ENCODE assay signal across 10 mouse cellular contexts in genomic region chr2:127590204-127590603, GRCm38 (mm10). TPM values are rescaled to one million over a fixed set of nuclear protein-coding genes. Genes with fewer than 3 reads are reported as not detected.
DNase-seq lines count a peak whose midpoint lies in the region; ATAC-seq and TF ChIP-seq lines count a peak whose summit lies in the region.
"Had no signal": no experiment of that assay in that cellular context is flagged by ENCODE, and none has a peak within 500 bp of the region (broad histone marks: within the 10 kb centered on the region; RNA-seq: fewer than 3 reads in every experiment).

No protein-coding gene starts in this region.

- H3K4me3 ChIP-seq in intestine, postnatal 0 days (ENCODE audit: low read depth, low read length): no peak overlapping the region
- H3K4me3 ChIP-seq in thymus, adult 2 months (ENCODE audit: control insufficient read depth, insufficient read depth, low read length): peak overlapping the region; percentile 63
- no peak overlapping the region for H3K4me3 ChIP-seq in forebrain, embryonic 12.5 days (replicated peaks)
- H3K4me3 ChIP-seq: embryonic facial prominence, embryonic 15.5 days; liver, embryonic 15.5 days; midbrain, embryonic 13.5 days had no signal

- no peak overlapping the region for H3K27ac ChIP-seq in intestine, postnatal 0 days (ENCODE audit: low read depth, low read length)
- H3K27ac ChIP-seq in thymus, adult 2 months (ENCODE audit: control insufficient read depth, insufficient read depth, low read length): peak overlapping the region; percentile 88
- no peak overlapping the region for H3K27ac ChIP-seq in forebrain, embryonic 12.5 days
- H3K27ac ChIP-seq: embryonic facial prominence, embryonic 15.5 days; liver, embryonic 15.5 days; midbrain, embryonic 13.5 days had no signal

- no peaks in the 10 kb centered on the region for H3K27me3 ChIP-seq in intestine, postnatal 0 days (replicated peaks; ENCODE audit: control insufficient read depth, insufficient read depth, low read length)
- H3K27me3 ChIP-seq in thymus, adult 2 months (ENCODE audit: control insufficient read depth, insufficient read depth, low read length): no peaks in the 10 kb centered on the region
- no peaks in the 10 kb centered on the region for H3K27me3 ChIP-seq in forebrain, embryonic 12.5 days
- H3K27me3 ChIP-seq: embryonic facial prominence, embryonic 15.5 days; midbrain, embryonic 13.5 days had no signal

- no peak for ATAC-seq in intestine, postnatal 0 days
- no peak for ATAC-seq in forebrain, embryonic 12.5 days (ENCODE audit: low FRiP score)
- ATAC-seq: midbrain, embryonic 13.5 days had no signal

- peak overlapping the region; percentile 32; the same call in 1 of the 2 replicates for H3K4me2 ChIP-seq in intestine, postnatal 0 days (replicated peaks; ENCODE audit: low read depth)
- H3K4me2 ChIP-seq in forebrain, embryonic 12.5 days: no peak overlapping the region
- H3K4me2 ChIP-seq: embryonic facial prominence, embryonic 15.5 days; liver, embryonic 15.5 days; midbrain, embryonic 13.5 days had no signal

- no peak for TF ChIP-seq POLR2A in thymus, adult 2 months (IDR thresholded peaks at IDR 0.05; ENCODE audit: control insufficient read depth, extremely low read depth, insufficient read depth, low read length, poor library complexity)

- H3K36me3 ChIP-seq in intestine, postnatal 0 days (ENCODE audit: control insufficient read depth, insufficient read depth): peaks cover 19% of the 10 kb centered on the region; the same call in 1 of the 2 replicates
- H3K36me3 ChIP-seq in thymus, adult 2 months (ENCODE audit: control insufficient read depth, insufficient read depth, low read length): peaks cover 15% of the 10 kb centered on the region
- H3K36me3 ChIP-seq in forebrain, embryonic 12.5 days (replicated peaks): peaks cover 36% of the 10 kb centered on the region

- peak; percentile 36 for DNase-seq in kidney, postnatal 10 days
- no peak for DNase-seq in kidney, adult 18-20 months
- DNase-seq in R1 (ENCODE audit: low read depth, low spot score): peak; percentile 79
- DNase-seq in thymus, adult 2 months: peak; percentile 60
- DNase-seq in cerebellum, postnatal 10 days: no peak

- no peaks in the 10 kb centered on the region for H3K9me3 ChIP-seq in intestine, postnatal 0 days (ENCODE audit: control insufficient read depth)
- no peaks in the 10 kb centered on the region for H3K9me3 ChIP-seq in forebrain, embryonic 12.5 days
- H3K9me3 ChIP-seq: embryonic facial prominence, embryonic 15.5 days; liver, embryonic 15.5 days; midbrain, embryonic 13.5 days had no signal

- H3K4me1 ChIP-seq in intestine, postnatal 0 days (replicated peaks; ENCODE audit: control insufficient read depth, insufficient read depth, low read length): peaks cover 8% of the 10 kb centered on the region; the same call in 1 of the 2 replicates
- peaks cover 18% of the 10 kb centered on the region for H3K4me1 ChIP-seq in thymus, adult 2 months (replicated peaks; ENCODE audit: control insufficient read depth, insufficient read depth, low read length)
- peaks cover 19% of the 10 kb centered on the region for H3K4me1 ChIP-seq in forebrain, embryonic 12.5 days

- TF ChIP-seq CTCF in intestine, postnatal 0 days (IDR thresholded peaks at IDR 0.05; ENCODE audit: low read depth): no peak
- TF ChIP-seq CTCF in thymus, adult 2 months (IDR thresholded peaks at IDR 0.05; ENCODE audit: borderline replicate concordance, control insufficient read depth, extremely low read depth, insufficient read depth, low read length, poor library complexity): no peak

- H3K9ac ChIP-seq in intestine, postnatal 0 days (ENCODE audit: low read depth, low read length): no peak overlapping the region
- no peak overlapping the region for H3K9ac ChIP-seq in forebrain, embryonic 12.5 days
- H3K9ac ChIP-seq: embryonic facial prominence, embryonic 15.5 days; liver, embryonic 15.5 days; midbrain, embryonic 13.5 days had no signal

- WGBS in intestine, postnatal 0 days: 70% methylated on average over 15 of the region's 15 CpGs
- 63% methylated on average over 15 of the region's 15 CpGs for WGBS in thymus, adult 2 months
- 80% methylated on average over 15 of the region's 15 CpGs for WGBS in forebrain, embryonic 12.5 days

RNA-seq across cellular contexts. Expression of gene Mrps5, which starts 3.2 kb away (rescaled TPM):
- 65.9 and 71.0 TPM in 2 replicates for polyA plus RNA-seq in intestine, postnatal 0 days (2015; fragmentation: Nextera tagmentation; extraction: Ambion mirVana)
- polyA plus RNA-seq in thymus, adult 2 months (2012; rRNA removed): 84.0 and 91.9 TPM in 2 replicates
- polyA plus RNA-seq in forebrain, embryonic 12.5 days (2016; fragmentation: Nextera tagmentation; extraction: Ambion mirVana): 175 and 179 TPM in 2 replicates

RNA-seq across cellular contexts. Expression of gene Zfp661, which starts 3.3 kb away (rescaled TPM):
- 0.99 and 1.1 TPM in 2 replicates for polyA plus RNA-seq in intestine, postnatal 0 days (2015; fragmentation: Nextera tagmentation; extraction: Ambion mirVana)
- 2.3 and 3.2 TPM in 2 replicates for polyA plus RNA-seq in thymus, adult 2 months (2012; rRNA removed)
- polyA plus RNA-seq in forebrain, embryonic 12.5 days (2016; fragmentation: Nextera tagmentation; extraction: Ambion mirVana): 8.0 and 8.4 TPM in 2 replicates

RNA-seq across cellular contexts. Expression of gene Prom2, which starts 48.9 kb away (rescaled TPM):
- 0.04 TPM in 1 of 2 replicates, not detected in the other for polyA plus RNA-seq in intestine, postnatal 0 days (2015; fragmentation: Nextera tagmentation; extraction: Ambion mirVana)
- polyA plus RNA-seq in thymus, adult 2 months (2012; rRNA removed): 4.8 and 5.5 TPM in 2 replicates
- 0.26 and 0.41 TPM in 2 replicates for polyA plus RNA-seq in forebrain, embryonic 12.5 days (2016; fragmentation: Nextera tagmentation; extraction: Ambion mirVana)
- polyA plus RNA-seq: liver, embryonic 15.5 days; midbrain, embryonic 13.5 days had no signal

Comparison
In these comparisons a context has a peak if more than half of its experiments do, and no peak if none do; other contexts are left out.
1. DNase-seq: peak in kidney, postnatal 10 days (single experiment), R1 (single experiment) and thymus, adult 2 months (single experiment); none in kidney, adult 18-20 months (single experiment) and cerebellum, postnatal 10 days (0 of 2).